Mouse (Mus musculus): ENCODE measurements around the gene AL731706.1. TPM values are rescaled to one million over a fixed set of nuclear protein-coding genes. Genes with fewer than 3 reads are reported as not detected.

Gene AL731706.1
- polyA plus RNA-seq, 1 experiment from 2014 or later = 33.2 TPM

DNA sequence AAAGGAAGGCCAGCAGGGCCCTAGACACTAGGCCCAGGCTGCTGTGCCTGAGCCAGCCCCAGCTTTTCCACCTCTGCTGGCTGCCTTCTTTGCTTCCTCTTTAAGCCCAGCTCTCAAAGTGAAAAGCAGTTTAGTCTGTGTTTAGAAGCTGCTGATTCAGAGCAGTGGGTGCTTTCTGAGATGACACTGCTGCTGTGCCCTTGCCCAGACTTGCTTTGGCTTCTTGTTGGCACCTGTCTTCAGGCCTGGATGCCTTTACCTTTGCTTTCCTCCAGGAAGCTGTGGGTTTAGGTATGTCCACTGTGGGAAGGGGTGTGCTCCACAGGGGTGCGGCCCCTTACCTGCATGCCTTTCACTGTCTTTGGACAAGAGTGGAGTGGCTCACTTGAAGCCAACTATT is 28.2 kb upstream of the AL731706.1 start:
- Histone ChIP-seq H3K4me1 (replicated peaks; ENCODE audit: control insufficient read depth, insufficient read depth) (no peaks in the 10 kb centered on the region), H3K27me3 (ENCODE audit: control insufficient read depth, insufficient read depth, low read length) (no peaks in the 10 kb centered on the region), H3K36me3 (ENCODE audit: control insufficient read depth, insufficient read depth, low read length) (no peaks in the 10 kb centered on the region), H3K27ac (replicated peaks) (peak overlapping the region; percentile 74), H3K9ac (ENCODE audit: low read length) (no peak overlapping the region), H3K4me3 (ENCODE audit: low read depth, low read length) (no peak overlapping the region), H3K9me3 (ENCODE audit: control insufficient read depth, low read length) (no peaks in the 10 kb centered on the region), H3K4me2 (replicated peaks; ENCODE audit: low read depth) (no peak overlapping the region)
- 93% methylated on average over 1 of the region's 1 CpGs for WGBS
- ATAC-seq (ENCODE audit: low FRiP score, low TSS enrichment) = 0 out of 2 replicates have a peak, but pooled peaks have one; percentile 12
- TF ChIP-seq CTCF (IDR thresholded peaks at IDR 0.05; ENCODE audit: low read depth) = no peak
- TF ChIP-seq EP300 (optimal IDR thresholded peaks at IDR 0.05) = no peak
- DNase-seq (ENCODE audit: low spot score) = no peak

DNA sequence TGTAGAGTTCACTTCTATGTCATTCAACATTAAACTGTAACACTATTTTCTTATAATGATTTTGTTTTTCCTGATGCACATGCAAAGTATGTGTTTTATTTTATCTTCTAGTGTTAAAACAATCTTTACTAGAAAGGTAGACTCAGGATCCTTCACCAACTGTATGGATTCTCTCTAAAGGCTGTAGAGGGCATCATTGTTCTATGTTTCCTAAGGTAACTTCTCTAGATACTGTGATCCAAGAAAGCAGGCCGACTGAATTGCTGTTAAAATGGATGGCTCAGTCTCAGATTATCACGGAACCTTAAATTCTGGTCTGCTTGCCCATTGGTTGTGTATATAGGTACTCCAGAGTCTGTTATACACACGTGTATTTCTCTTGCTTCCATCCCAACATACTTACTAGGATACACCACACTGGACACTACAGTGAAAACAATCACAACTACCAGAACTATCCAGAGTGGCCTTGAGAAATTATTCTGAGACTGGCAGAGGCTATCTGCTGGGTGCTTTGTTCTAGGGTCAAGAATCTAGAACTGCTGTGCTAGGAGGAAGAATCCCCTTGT is 23.2 kb upstream of the AL731706.1 start:
- Histone ChIP-seq H3K9me3 (ENCODE audit: control insufficient read depth, low read length) (no peaks in the 10 kb centered on the region), H3K27ac (replicated peaks) (no peak overlapping the region), H3K36me3 (ENCODE audit: control insufficient read depth, insufficient read depth, low read length) (no peaks in the 10 kb centered on the region), H3K4me1 (replicated peaks; ENCODE audit: control insufficient read depth, insufficient read depth) (no peaks in the 10 kb centered on the region), H3K27me3 (ENCODE audit: control insufficient read depth, insufficient read depth, low read length) (no peaks in the 10 kb centered on the region), H3K4me2 (replicated peaks; ENCODE audit: low read depth) (no peak overlapping the region), H3K4me3 (ENCODE audit: low read depth, low read length) (no peak overlapping the region), H3K9ac (ENCODE audit: low read length) (no peak overlapping the region)
- TF ChIP-seq CTCF (IDR thresholded peaks at IDR 0.05; ENCODE audit: low read depth) = peak; percentile 80
- TF ChIP-seq EP300 (optimal IDR thresholded peaks at IDR 0.05) = no peak
- WGBS = 33% methylated on average over 3 of the region's 3 CpGs
- DNase-seq (ENCODE audit: low spot score) (no peak), ATAC-seq (ENCODE audit: low FRiP score, low TSS enrichment) (0 out of 2 replicates have a peak, but pooled peaks have one; percentile 29)

DNA sequence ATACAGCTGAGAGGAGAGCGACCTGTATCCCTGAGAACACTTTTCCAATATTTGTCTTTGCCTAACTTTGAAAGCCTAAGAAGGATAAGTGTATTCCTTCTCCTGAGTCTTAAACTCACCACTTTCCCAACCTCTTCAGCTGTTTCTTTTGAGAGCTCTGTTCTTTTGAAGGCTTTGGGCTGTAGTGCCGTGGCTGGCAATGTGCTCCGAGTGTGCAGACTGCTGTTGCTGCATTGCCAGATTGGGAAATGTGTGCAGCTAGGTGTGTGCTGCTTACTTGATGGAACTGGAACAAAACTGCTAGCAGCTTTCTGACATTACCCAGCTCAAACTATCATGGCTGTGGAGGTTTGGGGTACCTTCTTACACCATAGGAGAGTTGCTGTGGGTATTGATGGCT is 21.8 kb upstream of the AL731706.1 start:
- DNase-seq (ENCODE audit: low spot score) = no peak
- Histone ChIP-seq H3K4me1 (replicated peaks; ENCODE audit: control insufficient read depth, insufficient read depth) (no peaks in the 10 kb centered on the region), H3K9ac (ENCODE audit: low read length) (no peak overlapping the region), H3K27me3 (ENCODE audit: control insufficient read depth, insufficient read depth, low read length) (no peaks in the 10 kb centered on the region), H3K4me2 (replicated peaks; ENCODE audit: low read depth) (no peak overlapping the region), H3K27ac (replicated peaks) (no peak overlapping the region), H3K36me3 (ENCODE audit: control insufficient read depth, insufficient read depth, low read length) (no peaks in the 10 kb centered on the region), H3K4me3 (ENCODE audit: low read depth, low read length) (no peak overlapping the region), H3K9me3 (ENCODE audit: control insufficient read depth, low read length) (no peaks in the 10 kb centered on the region)
- 54% methylated on average over 3 of the region's 3 CpGs for WGBS
- no peak for ATAC-seq (ENCODE audit: low FRiP score, low TSS enrichment)
- TF ChIP-seq EP300 (optimal IDR thresholded peaks at IDR 0.05) (no peak), CTCF (IDR thresholded peaks at IDR 0.05; ENCODE audit: low read depth) (no peak)

DNA sequence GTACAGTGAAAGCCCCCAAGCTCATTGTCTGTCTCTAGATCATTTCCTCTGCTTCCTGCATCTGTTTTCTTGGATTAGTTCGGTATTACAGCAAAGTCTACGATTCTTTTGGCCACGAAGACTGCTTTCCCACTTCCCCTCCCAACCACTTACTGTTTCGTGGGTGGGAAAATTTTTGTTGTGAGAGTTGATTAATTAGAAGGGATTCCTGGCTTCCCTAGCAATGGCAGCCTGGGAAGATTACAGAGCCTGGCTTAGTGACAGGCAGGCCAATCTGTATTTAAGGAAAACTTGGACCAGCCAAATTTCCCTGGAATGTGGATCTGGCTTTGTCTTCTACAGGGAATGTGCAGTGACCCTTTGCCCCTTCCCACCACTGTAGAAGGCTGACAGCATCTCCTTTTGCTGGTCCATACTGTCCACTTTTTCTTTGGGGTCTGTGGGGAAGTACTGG is 20.8 kb upstream of the AL731706.1 start:
- no peak for ATAC-seq (ENCODE audit: low FRiP score, low TSS enrichment)
- WGBS = 23% methylated on average over 4 of the region's 4 CpGs
- Histone ChIP-seq H3K36me3 (ENCODE audit: control insufficient read depth, insufficient read depth, low read length) (no peaks in the 10 kb centered on the region), H3K27me3 (ENCODE audit: control insufficient read depth, insufficient read depth, low read length) (no peaks in the 10 kb centered on the region), H3K9me3 (ENCODE audit: control insufficient read depth, low read length) (no peaks in the 10 kb centered on the region), H3K4me2 (replicated peaks; ENCODE audit: low read depth) (no peak overlapping the region), H3K4me3 (ENCODE audit: low read depth, low read length) (no peak overlapping the region), H3K27ac (replicated peaks) (no peak overlapping the region), H3K4me1 (replicated peaks; ENCODE audit: control insufficient read depth, insufficient read depth) (no peaks in the 10 kb centered on the region), H3K9ac (ENCODE audit: low read length) (no peak overlapping the region)
- TF ChIP-seq EP300 (optimal IDR thresholded peaks at IDR 0.05) (no peak), CTCF (IDR thresholded peaks at IDR 0.05; ENCODE audit: low read depth) (no peak)
- DNase-seq (ENCODE audit: low spot score) = no peak

DNA sequence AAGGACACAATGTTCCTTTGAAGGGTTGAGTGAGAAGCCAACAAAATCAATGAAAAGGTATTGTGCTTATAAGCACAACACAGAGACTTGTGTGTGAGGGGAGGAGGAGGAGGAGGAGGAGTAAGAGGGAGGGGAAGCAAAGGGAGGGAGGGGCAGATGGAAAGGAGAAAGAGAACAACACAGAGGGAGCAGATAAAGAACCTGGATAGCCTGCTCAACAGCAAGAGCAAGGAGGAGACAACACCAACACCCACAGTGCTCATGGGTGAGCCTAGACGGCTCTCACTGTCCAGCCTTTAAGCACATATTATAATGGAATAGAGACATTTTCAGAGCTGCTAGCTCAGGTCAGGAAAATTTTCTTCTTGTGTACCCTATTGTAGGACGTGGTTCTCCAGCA is 18.1 kb upstream of the AL731706.1 start:
- H3K4me1 ChIP-seq (replicated peaks; ENCODE audit: control insufficient read depth, insufficient read depth) = no peaks in the 10 kb centered on the region
- no peaks in the 10 kb centered on the region for H3K9me3 ChIP-seq (ENCODE audit: control insufficient read depth, low read length)
- DNase-seq (ENCODE audit: low spot score) (no peak), ATAC-seq (ENCODE audit: low FRiP score, low TSS enrichment) (no peak)
- no peak overlapping the region for H3K4me3 ChIP-seq (ENCODE audit: low read depth, low read length)
- H3K36me3 ChIP-seq (ENCODE audit: control insufficient read depth, insufficient read depth, low read length) = no peaks in the 10 kb centered on the region
- H3K27me3 ChIP-seq (ENCODE audit: control insufficient read depth, insufficient read depth, low read length) = no peaks in the 10 kb centered on the region
- no peak overlapping the region for H3K27ac ChIP-seq (replicated peaks)
- no peak overlapping the region for H3K4me2 ChIP-seq (replicated peaks; ENCODE audit: low read depth)
- TF ChIP-seq EP300 (optimal IDR thresholded peaks at IDR 0.05) (no peak), CTCF (IDR thresholded peaks at IDR 0.05; ENCODE audit: low read depth) (no peak)
- no peak overlapping the region for H3K9ac ChIP-seq (ENCODE audit: low read length)
- 77% methylated on average over 2 of the region's 2 CpGs for WGBS

DNA sequence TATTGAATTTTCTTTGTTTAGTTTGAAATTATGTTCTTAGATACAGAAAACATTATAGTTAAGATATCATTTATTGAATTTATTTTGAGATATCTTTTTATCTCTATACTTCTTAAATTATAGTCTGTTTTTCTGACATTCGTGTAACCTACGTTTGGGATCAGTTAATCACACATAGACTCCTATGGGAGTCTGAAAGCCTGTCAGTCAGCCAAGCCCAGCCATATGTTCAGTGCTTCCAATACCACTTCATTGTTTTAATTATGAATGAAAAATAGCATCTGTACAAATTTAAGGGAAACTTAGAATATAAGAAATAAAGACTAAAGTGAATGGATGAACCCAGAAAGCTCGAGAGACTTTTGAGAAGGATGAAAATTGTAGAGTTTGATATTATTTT is 17.4 kb upstream of the AL731706.1 start:
- DNase-seq (ENCODE audit: low spot score) = no peak

More for the DNA sequence above, 17.4 kb upstream of the AL731706.1 start:
- H3K9ac ChIP-seq (ENCODE audit: low read length) = no peak overlapping the region
- H3K9me3 ChIP-seq (ENCODE audit: control insufficient read depth, low read length) = no peaks in the 10 kb centered on the region
- no peak overlapping the region for H3K27ac ChIP-seq (replicated peaks)
- no peaks in the 10 kb centered on the region for H3K27me3 ChIP-seq (ENCODE audit: control insufficient read depth, insufficient read depth, low read length)
- TF ChIP-seq EP300 (optimal IDR thresholded peaks at IDR 0.05) (no peak), CTCF (IDR thresholded peaks at IDR 0.05; ENCODE audit: low read depth) (no peak)
- no peaks in the 10 kb centered on the region for H3K36me3 ChIP-seq (ENCODE audit: control insufficient read depth, insufficient read depth, low read length)
- 77% methylated on average over 3 of the region's 3 CpGs for WGBS
- no peak for ATAC-seq (ENCODE audit: low FRiP score, low TSS enrichment)
- no peak overlapping the region for H3K4me2 ChIP-seq (replicated peaks; ENCODE audit: low read depth)
- H3K4me3 ChIP-seq (ENCODE audit: low read depth, low read length) = no peak overlapping the region
- no peaks in the 10 kb centered on the region for H3K4me1 ChIP-seq (replicated peaks; ENCODE audit: control insufficient read depth, insufficient read depth)
